Mouse (Mus musculus) cerebellum, adult 8-10 months (tissue): ENCODE results near the gene Bloc1s5.

Source experiments
- DNase-seq: peaks from one replicate; pipeline ENCODE4 v3.0.0; 2022

The Bloc1s5 gene

DNA sequence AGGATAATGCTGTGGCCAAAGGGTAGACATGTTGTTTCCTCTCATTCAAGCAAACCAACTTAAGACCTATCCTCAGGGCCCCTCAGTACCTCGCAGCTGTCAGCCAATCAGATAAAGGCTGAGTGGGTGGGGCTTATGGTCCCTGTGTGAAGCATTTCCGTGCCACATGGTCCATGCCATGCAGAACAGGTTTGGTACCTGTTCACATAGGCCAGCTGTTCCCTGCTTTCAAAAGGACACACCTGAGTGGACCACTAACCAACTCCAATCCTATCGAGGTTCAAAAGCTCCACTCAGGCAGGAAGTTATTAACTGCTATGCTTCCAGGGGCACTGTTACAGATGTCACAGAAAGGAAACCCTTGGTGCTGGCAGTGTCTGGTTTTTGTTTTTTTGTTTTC is 80.7 kb downstream of the Bloc1s5 start:
- no peak for DNase-seq

DNA sequence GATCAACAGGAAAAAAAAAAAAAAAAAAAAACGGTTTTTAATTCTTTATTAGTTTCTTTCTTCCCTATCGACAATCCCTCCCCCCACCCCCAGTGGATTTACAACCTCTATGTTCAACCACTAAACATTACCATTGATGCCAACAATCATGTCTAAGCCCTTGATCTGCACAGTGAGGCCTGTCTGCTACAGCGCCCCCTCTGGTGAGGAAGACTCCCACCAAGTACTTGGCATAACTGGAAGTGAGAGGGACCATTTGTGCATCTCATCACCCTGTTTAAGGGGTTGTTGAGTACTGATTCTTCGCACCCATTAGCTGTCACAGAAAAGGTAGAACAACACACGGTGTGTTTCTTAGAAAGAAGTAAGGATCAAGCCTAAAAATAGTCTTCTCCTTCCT is 86.2 kb downstream of the Bloc1s5 start:
- no peak for DNase-seq

- no peak for DNase-seq
These were observed 87.2 kb downstream of the Bloc1s5 start for GRCm38 (mm10) chr13:38547717-38548116.

- DNase-seq = no peak
These were observed 88.2 kb downstream of the Bloc1s5 start for GRCm38 (mm10) chr13:38546754-38547153.

- DNase-seq = no peak
These were observed 89.4 kb downstream of the Bloc1s5 start for GRCm38 (mm10) chr13:38545460-38545859.

DNA sequence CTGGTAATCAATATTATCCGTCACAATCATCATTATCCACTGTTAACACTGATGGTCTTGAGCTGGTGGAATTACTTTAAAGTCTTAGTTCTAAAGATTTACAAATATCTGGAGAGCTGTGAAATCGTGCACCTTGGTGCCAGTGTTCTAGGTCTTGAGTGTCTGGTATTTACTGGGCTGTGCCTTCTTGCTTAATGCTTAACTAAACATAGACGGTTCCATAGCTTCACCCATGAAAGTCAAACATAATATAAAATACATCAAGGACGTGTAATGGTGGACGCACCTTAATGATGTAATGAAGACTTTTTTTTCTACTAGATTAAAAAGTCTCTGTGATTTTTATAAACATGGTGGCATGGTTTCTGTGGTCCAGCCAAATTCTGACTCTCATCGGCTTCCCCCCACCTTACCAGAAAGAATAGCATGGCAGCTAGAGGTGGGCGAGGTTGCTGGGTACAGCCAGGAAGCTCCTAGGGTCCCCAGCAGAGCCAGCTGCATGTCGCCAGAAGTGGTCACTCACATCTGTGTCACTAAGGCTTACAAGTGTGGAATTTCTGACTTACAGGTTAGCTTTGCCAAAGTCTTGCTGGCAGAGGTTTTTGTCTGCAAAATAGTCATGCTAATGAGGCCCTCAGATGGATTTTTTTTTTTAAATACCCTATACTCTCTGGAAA is 90.0 kb downstream of the Bloc1s5 start:
- no peak for DNase-seq

GRCm38 (mm10) chr13:38543455-38544125 is 91.3 kb downstream of the Bloc1s5 start:
- no peak for DNase-seq
